Mouse (Mus musculus) midbrain, embryonic 11.5 days (tissue): ENCODE measurements around the gene Angptl7. TPM values are rescaled to one million over a fixed set of nuclear protein-coding genes. Genes with fewer than 3 reads are reported as not detected.

Experiments used
- ATAC-seq: fragments of 200-750 bp; cut with Nextera tagmentation; 2 replicates; pipeline ENCODE4 v1.8.0; 2017; ENCODE audit warnings: moderate TSS enrichment, moderate library complexity; ENCODE audit not compliant: low FRiP score
- DNase-seq: peaks from one replicate; pipeline ENCODE4 v3.0.0; 2015; ENCODE audit warnings: low spot score; ENCODE audit errors: missing footprints
- H3K27ac ChIP-seq: fragments of 300-500 bp; sonication (generic); 2 replicates; pipeline ENCODE4 v1.5.1; 2014; ENCODE audit warnings: low read depth, low read length
- H3K27me3 ChIP-seq: fragments of 300-500 bp; sonication (generic); 2 replicates; pipeline ENCODE4 v1.6.1; 2014; ENCODE audit warnings: mild to moderate bottlenecking, low read length, moderate library complexity, mixed read lengths; ENCODE audit not compliant: control insufficient read depth, insufficient read depth
- H3K36me3 ChIP-seq: fragments of 300-500 bp; sonication (generic); 2 replicates; pipeline ENCODE4 v1.6.1; 2014; ENCODE audit warnings: mild to moderate bottlenecking, low read length, moderate library complexity, mixed read lengths; ENCODE audit not compliant: control insufficient read depth, insufficient read depth
- H3K4me1 ChIP-seq: fragments of 300-500 bp; sonication (generic); 2 replicates; pipeline ENCODE4 v1.6.1; 2014; ENCODE audit warnings: low read length; ENCODE audit not compliant: control insufficient read depth, insufficient read depth
- H3K4me2 ChIP-seq: fragments of 300-500 bp; sonication (generic); 2 replicates; pipeline ENCODE4 v1.6.1; 2014; ENCODE audit warnings: mild to moderate bottlenecking, moderate library complexity
- H3K4me3 ChIP-seq: fragments of 300-500 bp; sonication (generic); 2 replicates; pipeline ENCODE4 v1.5.1; 2014; ENCODE audit warnings: low read depth, low read length
- H3K9ac ChIP-seq: fragments of 300-500 bp; sonication (generic); 2 replicates; pipeline ENCODE4 v1.6.1; 2014; ENCODE audit warnings: low read length
- H3K9me3 ChIP-seq: fragments of 300-500 bp; sonication (generic); 2 replicates; pipeline ENCODE4 v1.6.1; 2016; ENCODE audit warnings: low read length; ENCODE audit not compliant: control insufficient read depth
- WGBS: fragments of 180-500 bp; shearing (Covaris S2); extraction: QIAGEN DNeasy Blood & Tissue Kit; methylation state at CpG from one replicate; pipeline ENCODE4 v1.1.7; 2014; 5-methylcytosine and 5-hydroxymethylcytosine counted together
- polyA plus RNA-seq: library from polyadenylated mRNA; unstranded; fragments of >200 nt; fragmentation: Nextera tagmentation; extraction: Ambion mirVana; gene quantifications from 2 replicates; pipeline ENCODE4 v1.2.1, GENCODE M21; 2014

Angptl7 gene
- polyA plus RNA-seq, 1 experiment from 2014 or later = 0.14 TPM

DNA sequence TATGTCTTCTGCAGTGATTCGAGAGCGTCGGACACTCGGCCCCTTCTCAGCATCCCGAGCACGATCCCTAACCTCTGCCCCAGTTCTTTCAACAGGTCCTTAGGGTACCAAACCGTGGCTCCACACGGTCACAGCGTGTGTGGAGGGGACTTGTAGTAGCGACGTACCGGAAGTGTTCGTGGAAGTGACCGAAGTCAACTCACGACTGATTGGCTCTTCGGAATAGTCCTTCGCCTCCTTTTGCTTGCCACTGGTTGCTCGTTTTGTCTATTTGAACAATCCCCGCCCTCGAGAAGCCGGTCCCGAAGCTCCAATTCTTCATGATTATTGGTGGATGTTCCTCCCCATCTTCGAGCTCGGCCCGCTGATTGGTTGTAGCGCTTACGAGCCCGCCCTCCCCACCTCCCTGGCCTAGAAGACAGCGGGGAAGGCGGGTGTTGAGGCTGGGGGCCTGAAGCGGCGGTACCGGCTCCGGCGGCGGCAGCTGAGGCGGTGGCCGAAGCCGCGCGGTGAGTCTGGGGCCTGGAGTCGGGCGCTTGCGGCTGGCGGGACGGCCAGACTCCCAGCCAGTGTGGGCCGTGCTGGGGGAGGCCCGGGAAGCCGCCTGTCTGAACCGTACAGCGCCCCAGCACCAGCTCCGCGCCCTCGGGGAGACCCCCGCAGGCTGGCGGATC lies 51.9 kb downstream of the Angptl7 start, which contains the start of gene Mtor:
Gene Mtor (plus strand): TSS at position 433 of the 674 bp plus-strand sequence.
- no peaks in the 10 kb centered on the region for H3K9me3 ChIP-seq
- peak within 1 kb of the TSS; percentile 76 for H3K27ac ChIP-seq
- H3K27me3 ChIP-seq = no peaks in the 10 kb centered on the region
- H3K9ac ChIP-seq = peak within 1 kb of the TSS; percentile 89
- H3K4me3 ChIP-seq = peak within 1 kb of the TSS; percentile 94
- H3K36me3 ChIP-seq = peaks cover 9% of the 10 kb centered on the region; the same call in 1 of the 2 replicates
- H3K4me1 ChIP-seq = peaks cover 15% of the 10 kb centered on the region
- under 1% methylated on average over 53 of the region's 56 CpGs for WGBS
- peak; percentile 95 for ATAC-seq
- H3K4me2 ChIP-seq = peak within 1 kb of the TSS; percentile 55
- DNase-seq = peak; percentile 98

Other genes starting within 250 kb of the Angptl7 start
- gene Disp3, start 212.5 kb downstream of the Angptl7 start, polyA plus RNA-seq = 2.5 and 2.9 TPM in 2 replicates
- 15.5 and 15.8 TPM in 2 replicates for gene Ubiad1, start 55.7 kb downstream of the Angptl7 start, polyA plus RNA-seq
- gene Mtor, start 51.8 kb downstream of the Angptl7 start, polyA plus RNA-seq = 30.5 and 30.9 TPM in 2 replicates
- gene Exosc10, start 58.0 kb upstream of the Angptl7 start, polyA plus RNA-seq = 101 and 107 TPM in 2 replicates
- gene Srm, start 91.0 kb upstream of the Angptl7 start, polyA plus RNA-seq = 146 and 163 TPM in 2 replicates
- gene Masp2, start 102.1 kb upstream of the Angptl7 start, polyA plus RNA-seq = 0.25 TPM in 1 of 2 replicates, not detected in the other
- gene Tardbp, start 126.6 kb upstream of the Angptl7 start, polyA plus RNA-seq = 216 and 221 TPM in 2 replicates
- gene Gm572, start 142.9 kb upstream of the Angptl7 start, polyA plus RNA-seq = not detected in 2 replicates